Mouse (Mus musculus) layer of hippocampus, postnatal 25 days (tissue): ENCODE measurements around the gene Gm3424. TPM values are rescaled to one million over a fixed set of nuclear protein-coding genes. Genes with fewer than 3 reads are reported as not detected.
"Not testable (repeated sequence)": the region's sequence is repeated elsewhere in the genome, so short reads cannot be mapped to it uniquely, and the experiment has no call there.

ENCODE experiments used
- DNase-seq, 2 experiments: peaks; one replicate each; pipeline ENCODE4 v3.0.0; 2022; ENCODE audit warnings: mixed read lengths in 2 of 2, low spot score in 1 of 2; ENCODE audit errors: extremely low spot score in 1 of 2
- total RNA-seq, 2 experiments: library from RNA; stranded (reverse); gene quantifications; 2 replicates each; pipeline ENCODE4 v1.2.3; 2021

The Gm3424 gene
- not detected for total RNA-seq

GRCm38 (mm10) chr14:5830229-5830628 lies at the start of gene Gm3424:
Gene Gm3424 (minus strand): TSS chr14:5830329.
- not testable (repeated sequence) for DNase-seq

DNA sequence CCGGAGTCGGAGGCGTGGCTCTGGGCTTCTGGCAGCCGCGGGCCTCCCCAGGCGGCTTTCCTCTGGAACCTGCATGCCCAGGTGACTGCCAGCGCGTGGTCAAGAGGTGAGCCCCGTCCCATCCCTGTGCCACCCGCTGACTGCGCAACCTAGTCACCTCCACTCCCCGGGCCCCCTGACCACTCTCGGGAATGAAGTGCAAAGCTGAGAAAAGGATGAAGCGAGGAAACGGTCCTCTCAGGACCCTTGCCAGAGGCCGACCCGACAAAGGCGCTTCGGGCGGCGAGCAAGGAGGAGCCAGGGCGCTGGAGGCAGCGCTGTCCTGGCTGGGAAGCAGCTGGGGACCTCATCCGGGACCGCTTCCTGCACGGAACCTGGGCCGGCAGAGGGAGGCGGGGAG lies 49.7 kb upstream of the Gm3424 start:
- DNase-seq: not testable (repeated sequence)

DNA sequence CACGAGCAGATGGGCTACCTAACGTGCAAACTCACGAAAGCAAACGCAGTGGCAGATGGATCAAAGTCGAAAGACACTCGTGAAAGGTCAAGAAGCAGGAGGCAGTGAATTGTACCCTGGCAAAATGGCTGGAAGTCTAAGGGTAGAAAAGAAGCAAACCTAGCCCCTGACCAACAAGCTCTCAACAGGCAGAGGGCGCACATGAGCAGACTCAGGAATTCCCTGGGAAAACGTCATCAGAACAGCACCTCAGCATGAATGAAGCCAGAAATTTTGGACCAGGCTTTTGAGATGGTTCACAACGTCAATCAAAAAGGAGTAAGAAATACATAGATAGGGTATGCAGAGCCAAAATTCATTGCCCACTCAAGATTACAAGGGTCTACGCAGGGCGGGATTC lies 49.0 kb upstream of the Gm3424 start:
- DNase-seq: peak in 1 of 2 experiments; percentile 60

- not testable (repeated sequence) for DNase-seq
These were observed 25.8 kb upstream of the Gm3424 start for GRCm38 (mm10) chr14:5855911-5856310.

- DNase-seq: not testable (repeated sequence)
These were observed 17.3 kb downstream of the Gm3424 start for GRCm38 (mm10) chr14:5812699-5813356.

DNA sequence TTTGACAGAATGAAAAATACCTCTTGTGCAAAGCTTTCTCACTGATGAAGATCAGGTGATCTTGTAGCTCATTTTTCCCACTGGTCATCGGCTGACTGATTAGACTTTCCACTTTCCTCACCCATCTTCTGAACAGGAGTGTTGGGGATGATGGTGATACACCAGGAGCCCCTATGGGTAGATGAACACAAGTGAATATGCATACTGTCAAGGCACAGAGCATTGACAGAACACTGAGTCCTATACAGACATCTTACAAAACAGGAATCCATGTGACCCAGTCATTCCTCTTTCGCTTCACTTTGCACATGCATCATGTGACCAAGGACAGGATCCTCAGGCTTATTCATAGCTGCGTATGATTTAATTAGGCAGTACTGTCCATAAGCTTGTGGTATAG lies 22.2 kb downstream of the Gm3424 start, which contains the start of gene Gm3383:
Gene Gm3383 (minus strand): TSS at position 101 of the 400 bp plus-strand sequence.
- DNase-seq: not testable (repeated sequence)

Other genes with a start within 250 kb of the Gm3424 start
- gene Gm8265, start 197.3 kb downstream of the Gm3424 start, total RNA-seq: not detected
- not detected for gene Gm9603, start 142.9 kb downstream of the Gm3424 start, total RNA-seq
- under 1 TPM in 1 of 2 experiments, not detected in 1; 0.47 TPM for gene Gm3373, start 88.8 kb downstream of the Gm3424 start, total RNA-seq
- gene Gm3383, start 22.3 kb downstream of the Gm3424 start, total RNA-seq: 1 to 10 TPM; 4.0 to 4.8 TPM
- 1 to 10 TPM in 1 of 2 experiments, under 1 TPM in 1; 0.98 to 1.1 TPM for gene Gm8237, start 50.1 kb upstream of the Gm3424 start, total RNA-seq
- gene Gm3248, start 131.4 kb upstream of the Gm3424 start, total RNA-seq: 1 to 10 TPM; 1.1 TPM
- gene Gm3453, start 148.8 kb upstream of the Gm3424 start, total RNA-seq: not detected
- gene Gm6337, start 227.9 kb upstream of the Gm3424 start, total RNA-seq: not detected